Mouse (Mus musculus) bone marrow macrophage, adult 2 months (primary cell): ENCODE data around the gene Dazap2. TPM values are rescaled to one million over a fixed set of nuclear protein-coding genes. Genes with fewer than 3 reads are reported as not detected.

Experiments
- H3K27ac ChIP-seq: 2 replicates; pipeline ENCODE4 v1.5.1; 2012; ENCODE audit warnings: low read depth, low read length; ENCODE audit not compliant: insufficient read depth
- H3K4me1 ChIP-seq: 2 replicates; pipeline ENCODE4 v1.6.1; 2012; ENCODE audit warnings: low read length; ENCODE audit not compliant: control insufficient read depth, insufficient read depth
- H3K4me3 ChIP-seq: 2 replicates; pipeline ENCODE4 v1.5.1; 2012; ENCODE audit warnings: mild to moderate bottlenecking, low read length, moderate library complexity; ENCODE audit not compliant: insufficient read depth
- CTCF ChIP-seq: IDR thresholded peaks from 2 replicates; pipeline ENCODE4 v1.5.1; 2012; ENCODE audit warnings: low read depth, mild to moderate bottlenecking, low read length, moderate library complexity
- POLR2A ChIP-seq: IDR thresholded peaks from 2 replicates; pipeline ENCODE4 v1.6.1; 2012; ENCODE audit warnings: mild to moderate bottlenecking, low read depth, low read length, borderline replicate concordance
- polyA plus RNA-seq: library from polyadenylated mRNA; stranded (reverse); fragments of >200 nt; gene quantifications from 2 replicates; pipeline ENCODE4 v1.2.4, GENCODE M21; 2012; ENCODE audit not compliant: missing spikeins, insufficient read depth, insufficient read length

The Dazap2 gene
- 466 and 503 TPM in 2 replicates for polyA plus RNA-seq

GRCm38 (mm10) chr15:100614996-100615824, at the start of gene Dazap2:
Gene Dazap2 (plus strand): TSS chr15:100615349.
- peak within 1 kb of the TSS; percentile 90 for H3K4me3 ChIP-seq
- TF ChIP-seq POLR2A, result 0 out of 2 replicates have a peak, but pooled peaks have one; percentile 52
- TF ChIP-seq CTCF, result no peak
- H3K27ac ChIP-seq, result peak within 1 kb of the TSS; percentile 89
- H3K4me1 ChIP-seq, result peaks cover 22% of the 10 kb centered on the region

- Histone ChIP-seq H3K4me3 (no peak overlapping the region), H3K27ac (no peak overlapping the region), H3K4me1 (no peaks in the 10 kb centered on the region)
- TF ChIP-seq POLR2A (no peak), CTCF (no peak)
Observed at GRCm38 (mm10) chr15:100566531-100566930, 48.6 kb upstream of the Dazap2 start.

- TF ChIP-seq POLR2A, result no peak
- no peak for TF ChIP-seq CTCF
- Histone ChIP-seq H3K4me1 (no peaks in the 10 kb centered on the region), H3K4me3 (no peak overlapping the region), H3K27ac (no peak overlapping the region)
Observed at GRCm38 (mm10) chr15:100569239-100569638, 45.9 kb upstream of the Dazap2 start.

GRCm38 (mm10) chr15:100573946-100574345, 41.2 kb upstream of the Dazap2 start:
- H3K27ac ChIP-seq, result no peak overlapping the region

GRCm38 (mm10) chr15:100574378-100574777, 40.8 kb upstream of the Dazap2 start:
- H3K27ac ChIP-seq, result no peak overlapping the region
- no peak for TF ChIP-seq POLR2A
- TF ChIP-seq CTCF, result no peak
- H3K4me3 ChIP-seq, result no peak overlapping the region
- H3K4me1 ChIP-seq, result no peaks in the 10 kb centered on the region

More at GRCm38 (mm10) chr15:100573946-100574345, 41.2 kb upstream of the Dazap2 start:
- H3K4me1 ChIP-seq, result no peaks in the 10 kb centered on the region
- no peak overlapping the region for H3K4me3 ChIP-seq
- TF ChIP-seq CTCF (no peak), POLR2A (no peak)

GRCm38 (mm10) chr15:100575366-100575765, 39.8 kb upstream of the Dazap2 start:
- TF ChIP-seq CTCF, result no peak
- TF ChIP-seq POLR2A, result no peak
- no peak overlapping the region for H3K27ac ChIP-seq
- H3K4me1 ChIP-seq, result no peaks in the 10 kb centered on the region
- no peak overlapping the region for H3K4me3 ChIP-seq

- H3K27ac ChIP-seq, result no peak overlapping the region
- TF ChIP-seq CTCF (no peak), POLR2A (no peak)
- H3K4me3 ChIP-seq, result no peak overlapping the region
Observed at GRCm38 (mm10) chr15:100576392-100576791, 38.8 kb upstream of the Dazap2 start.

GRCm38 (mm10) chr15:100576810-100577209, 38.3 kb upstream of the Dazap2 start:
- no peak for TF ChIP-seq CTCF
- Histone ChIP-seq H3K27ac (no peak overlapping the region), H3K4me3 (no peak overlapping the region), H3K4me1 (no peaks in the 10 kb centered on the region)

More at GRCm38 (mm10) chr15:100576392-100576791, 38.8 kb upstream of the Dazap2 start:
- H3K4me1 ChIP-seq, result no peaks in the 10 kb centered on the region

- TF ChIP-seq POLR2A (no peak), CTCF (no peak)
- no peak overlapping the region for H3K4me3 ChIP-seq
- H3K4me1 ChIP-seq, result no peaks in the 10 kb centered on the region
- no peak overlapping the region for H3K27ac ChIP-seq
Observed at GRCm38 (mm10) chr15:100577972-100578371, 37.2 kb upstream of the Dazap2 start.

GRCm38 (mm10) chr15:100580108-100580507, 35.0 kb upstream of the Dazap2 start:
- TF ChIP-seq POLR2A, result no peak
- TF ChIP-seq CTCF, result no peak
- Histone ChIP-seq H3K27ac (no peak overlapping the region), H3K4me1 (no peaks in the 10 kb centered on the region), H3K4me3 (no peak overlapping the region)
